Mouse (Mus musculus): ENCODE results near the gene Ccdc172. TPM values are rescaled to one million over a fixed set of nuclear protein-coding genes. Genes with fewer than 3 reads are reported as not detected.

Gene Ccdc172
- polyA plus RNA-seq, 1 experiment from 2014 or later = not detected

DNA sequence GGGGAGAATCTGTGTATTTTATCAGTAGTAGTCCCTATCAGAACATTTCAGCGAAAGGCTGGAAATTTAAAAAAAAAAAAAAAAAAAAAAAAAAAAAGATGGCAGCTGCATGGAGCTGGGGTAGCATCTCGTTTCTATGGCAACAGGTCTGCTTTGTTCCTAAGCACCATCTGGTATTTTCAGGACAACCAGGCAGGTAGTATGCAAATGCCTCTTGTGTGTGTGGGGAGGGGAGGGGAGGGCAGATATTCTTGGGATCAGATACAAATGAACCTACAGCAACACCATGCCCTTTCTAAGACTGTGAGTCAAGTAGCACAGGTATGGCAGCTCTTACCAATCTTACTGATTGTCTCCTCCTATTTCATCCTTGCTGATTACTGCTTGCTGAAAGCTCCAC is 11.7 kb upstream of the Ccdc172 start:
- ATAC-seq = peak; percentile 49; the same call in 1 of the 2 replicates
- Histone ChIP-seq H3K27me3 (replicated peaks; ENCODE audit: control insufficient read depth, insufficient read depth, low read length) (no peaks in the 10 kb centered on the region), H3K9me3 (ENCODE audit: control insufficient read depth, low read length) (no peaks in the 10 kb centered on the region), H3K27ac (ENCODE audit: low read length) (no peak overlapping the region), H3K36me3 (ENCODE audit: control insufficient read depth, insufficient read depth) (no peaks in the 10 kb centered on the region), H3K4me3 (replicated peaks; ENCODE audit: low read length) (no peak overlapping the region), H3K9ac (replicated peaks; ENCODE audit: low read depth, low read length) (no peak overlapping the region), H3K4me1 (replicated peaks; ENCODE audit: control insufficient read depth, insufficient read depth, low read length) (peaks cover 16% of the 10 kb centered on the region; the same call in 1 of the 2 replicates), H3K4me2 (ENCODE audit: low read length) (no peak overlapping the region)
- WGBS = 43% methylated on average over 2 of the region's 2 CpGs

DNA sequence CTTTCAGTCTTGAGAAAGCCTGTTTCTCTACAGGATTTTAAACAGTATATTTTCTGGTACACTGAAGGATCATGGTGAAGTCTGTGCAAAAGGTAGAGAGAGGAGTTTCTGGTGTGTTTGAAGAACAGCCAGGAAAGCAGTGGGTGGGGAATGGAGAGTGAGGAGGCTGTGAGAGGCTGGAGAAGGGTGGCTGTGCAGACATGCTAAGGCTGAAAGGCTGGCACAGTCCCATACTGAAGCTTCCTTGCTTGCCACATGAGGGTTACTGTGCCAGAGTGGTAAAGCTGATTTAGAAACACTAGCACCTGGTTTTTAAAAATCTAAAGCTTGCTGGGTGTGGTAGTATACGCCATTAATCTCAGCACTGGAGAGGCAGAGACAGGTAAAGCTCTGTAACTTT is 9.9 kb downstream of the Ccdc172 start:
- H3K4me2 ChIP-seq (ENCODE audit: low read length) = no peak overlapping the region
- 92% methylated on average over 1 of the region's 1 CpGs for WGBS
- H3K9ac ChIP-seq (replicated peaks; ENCODE audit: low read depth, low read length) = no peak overlapping the region
- peaks cover 7% of the 10 kb centered on the region for H3K4me1 ChIP-seq (replicated peaks; ENCODE audit: control insufficient read depth, insufficient read depth, low read length)
- H3K9me3 ChIP-seq (ENCODE audit: control insufficient read depth, low read length) = no peaks in the 10 kb centered on the region
- no peak for ATAC-seq
- no peak overlapping the region for H3K4me3 ChIP-seq (replicated peaks; ENCODE audit: low read length)
- no peaks in the 10 kb centered on the region for H3K36me3 ChIP-seq (ENCODE audit: control insufficient read depth, insufficient read depth)
- no peaks in the 10 kb centered on the region for H3K27me3 ChIP-seq (replicated peaks; ENCODE audit: control insufficient read depth, insufficient read depth, low read length)
- no peak overlapping the region for H3K27ac ChIP-seq (ENCODE audit: low read length)

DNA sequence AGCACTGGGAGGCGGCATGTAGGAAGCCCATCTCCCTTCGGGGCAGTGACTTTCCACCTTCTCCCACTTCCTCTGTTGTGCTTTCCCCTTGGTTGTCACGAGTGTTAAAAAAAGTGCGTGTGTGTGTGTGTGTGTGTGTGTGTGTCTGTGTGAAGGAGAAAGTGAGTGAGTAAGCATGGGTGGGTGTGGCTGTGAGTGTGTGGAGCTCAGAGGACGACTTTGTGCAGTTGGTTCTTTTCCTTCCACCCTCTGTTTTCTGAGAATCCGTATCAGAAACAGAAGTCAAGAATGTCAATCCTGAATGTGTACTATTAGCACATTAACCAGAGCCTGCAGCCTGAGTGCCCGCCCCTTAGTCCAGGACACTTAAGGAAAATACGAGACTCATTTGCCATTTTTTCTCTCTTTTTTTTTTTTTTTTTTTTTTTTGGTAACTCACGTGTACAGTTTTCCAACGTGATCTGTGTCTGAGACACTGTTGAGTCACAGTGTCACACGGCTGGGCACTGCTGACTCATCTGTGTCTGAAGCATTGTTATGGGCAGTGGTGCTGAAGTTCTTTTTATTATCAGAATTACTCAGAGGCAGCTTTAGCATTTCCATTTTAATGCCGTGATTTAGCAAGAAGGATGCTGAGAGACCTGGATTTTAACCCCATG is 12.1 kb downstream of the Ccdc172 start:
- H3K27ac ChIP-seq (ENCODE audit: low read length) = no peak overlapping the region
- no peak overlapping the region for H3K4me3 ChIP-seq (replicated peaks; ENCODE audit: low read length)
- H3K4me2 ChIP-seq (ENCODE audit: low read length) = peak overlapping the region; percentile 30
- H3K9ac ChIP-seq (replicated peaks; ENCODE audit: low read depth, low read length) = no peak overlapping the region
- H3K9me3 ChIP-seq (ENCODE audit: control insufficient read depth, low read length) = no peaks in the 10 kb centered on the region
- 30% methylated on average over 12 of the region's 12 CpGs for WGBS
- H3K36me3 ChIP-seq (ENCODE audit: control insufficient read depth, insufficient read depth) = no peaks in the 10 kb centered on the region
- H3K4me1 ChIP-seq (replicated peaks; ENCODE audit: control insufficient read depth, insufficient read depth, low read length) = peaks cover 7% of the 10 kb centered on the region
- H3K27me3 ChIP-seq (replicated peaks; ENCODE audit: control insufficient read depth, insufficient read depth, low read length) = no peaks in the 10 kb centered on the region
- ATAC-seq = no peak

DNA sequence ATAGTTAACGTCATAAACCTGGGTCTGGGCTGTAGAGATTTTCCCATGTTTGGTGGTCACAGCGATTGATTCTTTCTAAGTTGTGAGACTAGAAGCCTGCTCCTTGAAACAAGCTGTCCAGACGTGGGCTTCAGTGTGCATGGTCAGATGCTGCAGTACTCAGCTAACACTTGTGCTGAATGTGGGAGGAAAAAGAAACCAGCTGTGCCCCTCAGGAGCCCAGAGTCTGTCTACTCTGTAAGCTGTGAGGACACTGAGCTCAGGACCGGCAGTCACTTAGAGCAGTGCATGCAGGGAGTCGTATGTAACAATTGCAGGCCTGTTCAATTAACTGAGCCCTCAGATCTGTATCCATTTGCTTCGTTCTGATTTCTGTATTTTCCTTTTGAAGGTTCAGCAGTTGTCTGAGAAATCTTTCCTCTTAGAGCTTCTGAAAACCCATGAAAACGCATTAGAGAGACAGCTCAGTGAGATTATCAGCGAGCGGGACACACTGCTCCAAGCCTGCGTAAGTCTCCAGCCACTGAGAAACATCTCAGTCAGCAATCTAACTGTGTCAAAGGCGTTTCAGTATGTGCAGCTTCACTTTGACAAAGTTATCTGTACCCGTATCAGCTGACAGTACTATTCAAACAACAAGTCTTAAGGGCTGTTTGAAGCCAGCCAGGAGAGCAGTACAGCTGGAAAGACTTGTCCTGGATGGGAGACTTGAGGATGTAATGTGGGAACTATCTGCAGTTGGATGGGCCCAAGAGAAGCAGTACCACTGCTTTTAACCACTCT is 13.9 kb downstream of the Ccdc172 start:
- no peak overlapping the region for H3K4me2 ChIP-seq (ENCODE audit: low read length)
- H3K4me1 ChIP-seq (replicated peaks; ENCODE audit: control insufficient read depth, insufficient read depth, low read length) = peaks cover 7% of the 10 kb centered on the region
- H3K27me3 ChIP-seq (replicated peaks; ENCODE audit: control insufficient read depth, insufficient read depth, low read length) = no peaks in the 10 kb centered on the region
- no peak overlapping the region for H3K9ac ChIP-seq (replicated peaks; ENCODE audit: low read depth, low read length)
- H3K27ac ChIP-seq (ENCODE audit: low read length) = no peak overlapping the region
- H3K9me3 ChIP-seq (ENCODE audit: control insufficient read depth, low read length) = no peaks in the 10 kb centered on the region
- 69% methylated on average over 12 of the region's 12 CpGs for WGBS
- no peak for ATAC-seq
- no peaks in the 10 kb centered on the region for H3K36me3 ChIP-seq (ENCODE audit: control insufficient read depth, insufficient read depth)
- H3K4me3 ChIP-seq (replicated peaks; ENCODE audit: low read length) = no peak overlapping the region

DNA sequence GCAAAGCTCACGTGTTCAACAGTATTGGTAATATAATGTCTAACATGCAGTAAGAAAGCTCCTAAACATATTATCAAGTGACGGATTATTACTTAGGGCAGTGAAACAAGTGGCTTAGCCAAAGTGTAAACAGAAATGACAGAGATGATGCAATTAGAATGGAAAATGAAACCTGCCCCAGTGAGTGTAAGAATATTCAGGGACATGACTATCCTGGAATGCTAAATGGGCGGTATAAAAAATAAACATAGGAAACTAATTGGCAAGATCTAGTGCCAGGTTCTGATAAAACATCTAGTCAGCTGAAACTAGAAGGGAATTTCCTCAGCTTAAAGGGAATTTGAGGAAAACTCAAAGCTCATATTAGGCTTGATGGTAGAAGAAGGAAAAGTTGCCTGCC is 21.3 kb downstream of the Ccdc172 start:
- no peak for ATAC-seq
- Histone ChIP-seq H3K4me1 (replicated peaks; ENCODE audit: control insufficient read depth, insufficient read depth, low read length) (0 out of 2 replicates have a peak, but pooled peaks cover 3% of the 10 kb centered on the region), H3K9ac (replicated peaks; ENCODE audit: low read depth, low read length) (no peak overlapping the region), H3K27me3 (replicated peaks; ENCODE audit: control insufficient read depth, insufficient read depth, low read length) (no peaks in the 10 kb centered on the region), H3K4me3 (replicated peaks; ENCODE audit: low read length) (no peak overlapping the region), H3K27ac (ENCODE audit: low read length) (no peak overlapping the region), H3K4me2 (ENCODE audit: low read length) (no peak overlapping the region), H3K9me3 (ENCODE audit: control insufficient read depth, low read length) (no peaks in the 10 kb centered on the region), H3K36me3 (ENCODE audit: control insufficient read depth, insufficient read depth) (no peaks in the 10 kb centered on the region)
- WGBS = 90% methylated on average over 3 of the region's 3 CpGs

DNA sequence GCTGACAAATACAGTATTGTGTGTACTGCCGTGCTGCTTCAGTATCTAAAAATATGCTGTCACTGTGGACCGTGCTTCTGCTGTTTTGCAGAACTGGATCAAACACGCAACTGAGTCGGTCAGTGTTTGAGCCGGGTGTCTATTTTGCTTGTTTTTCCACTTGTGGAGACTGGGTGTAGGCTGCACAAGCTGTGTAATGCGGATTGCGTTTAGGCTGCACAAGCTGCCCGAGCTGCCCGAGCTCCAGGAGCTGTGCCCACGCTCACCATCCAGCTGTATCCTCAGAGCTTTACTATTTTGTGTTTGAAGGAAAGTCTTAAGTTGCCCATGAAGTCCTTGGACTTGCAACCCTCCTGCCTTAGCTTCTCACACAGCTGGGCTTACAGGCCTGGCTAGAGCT is 24.9 kb downstream of the Ccdc172 start:
- no peak overlapping the region for H3K27ac ChIP-seq (ENCODE audit: low read length)
- H3K9me3 ChIP-seq (ENCODE audit: control insufficient read depth, low read length) = no peaks in the 10 kb centered on the region
- no peak for ATAC-seq
- 0 out of 2 replicates have a peak, but pooled peaks cover 3% of the 10 kb centered on the region for H3K4me1 ChIP-seq (replicated peaks; ENCODE audit: control insufficient read depth, insufficient read depth, low read length)
- H3K4me2 ChIP-seq (ENCODE audit: low read length) = no peak overlapping the region
- 91% methylated on average over 10 of the region's 10 CpGs for WGBS
- no peaks in the 10 kb centered on the region for H3K27me3 ChIP-seq (replicated peaks; ENCODE audit: control insufficient read depth, insufficient read depth, low read length)
- no peak overlapping the region for H3K4me3 ChIP-seq (replicated peaks; ENCODE audit: low read length)
- H3K9ac ChIP-seq (replicated peaks; ENCODE audit: low read depth, low read length) = no peak overlapping the region
- H3K36me3 ChIP-seq (ENCODE audit: control insufficient read depth, insufficient read depth) = no peaks in the 10 kb centered on the region

DNA sequence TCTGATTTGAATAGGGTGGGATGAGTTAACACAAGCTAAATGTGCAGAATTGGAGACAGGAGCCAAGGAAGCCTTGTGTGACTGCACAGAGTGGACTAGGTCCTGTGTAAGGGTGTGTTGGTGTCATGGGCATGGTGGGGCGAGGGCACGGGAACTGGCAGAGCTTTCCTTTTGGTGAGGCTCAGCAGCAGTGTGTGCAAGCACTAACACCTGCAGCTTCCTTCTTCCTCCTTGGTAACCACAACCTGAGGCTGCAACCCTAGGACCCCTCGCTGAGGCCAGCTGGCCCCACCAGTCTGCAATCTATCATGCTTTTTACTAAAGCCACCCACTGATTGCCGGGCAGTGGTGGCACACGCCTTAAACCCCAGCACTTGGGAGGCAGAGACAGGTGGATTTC is 28.6 kb downstream of the Ccdc172 start:
- no peak for ATAC-seq

DNA sequence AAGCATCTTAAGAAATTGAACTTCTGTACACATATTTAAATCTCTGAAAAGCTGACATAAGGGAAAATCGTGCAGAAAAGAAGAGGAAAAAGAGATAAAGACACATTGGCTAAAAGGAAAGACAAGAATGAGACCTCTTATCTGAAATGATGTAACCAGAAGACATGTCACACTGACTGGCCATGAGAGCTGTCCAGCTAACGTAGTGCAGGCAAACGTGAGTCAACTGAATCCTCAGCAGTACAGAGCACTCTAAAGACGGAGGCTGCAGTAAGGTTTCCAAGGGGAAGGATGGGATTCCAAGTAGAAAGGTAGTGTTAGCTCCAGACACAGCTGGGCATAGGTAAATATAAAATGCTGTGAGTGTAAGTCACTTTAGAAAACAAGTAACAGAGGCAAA is 36.6 kb downstream of the Ccdc172 start:
- no peaks in the 10 kb centered on the region for H3K36me3 ChIP-seq (ENCODE audit: control insufficient read depth, insufficient read depth)
- 65% methylated on average over 4 of the region's 4 CpGs for WGBS
- no peak overlapping the region for H3K9ac ChIP-seq (replicated peaks; ENCODE audit: low read depth, low read length)
- no peak for ATAC-seq
- H3K27me3 ChIP-seq (replicated peaks; ENCODE audit: control insufficient read depth, insufficient read depth, low read length) = no peaks in the 10 kb centered on the region
- H3K4me2 ChIP-seq (ENCODE audit: low read length) = no peak overlapping the region
- H3K4me1 ChIP-seq (replicated peaks; ENCODE audit: control insufficient read depth, insufficient read depth, low read length) = no peaks in the 10 kb centered on the region
- no peak overlapping the region for H3K27ac ChIP-seq (ENCODE audit: low read length)
- no peak overlapping the region for H3K4me3 ChIP-seq (replicated peaks; ENCODE audit: low read length)
- no peaks in the 10 kb centered on the region for H3K9me3 ChIP-seq (ENCODE audit: control insufficient read depth, low read length)

More for the DNA sequence above, 28.6 kb downstream of the Ccdc172 start:
- Histone ChIP-seq H3K4me1 (replicated peaks; ENCODE audit: control insufficient read depth, insufficient read depth, low read length) (0 out of 2 replicates have a peak, but pooled peaks cover 3% of the 10 kb centered on the region), H3K9ac (replicated peaks; ENCODE audit: low read depth, low read length) (no peak overlapping the region), H3K27me3 (replicated peaks; ENCODE audit: control insufficient read depth, insufficient read depth, low read length) (no peaks in the 10 kb centered on the region), H3K4me2 (ENCODE audit: low read length) (no peak overlapping the region), H3K9me3 (ENCODE audit: control insufficient read depth, low read length) (no peaks in the 10 kb centered on the region), H3K36me3 (ENCODE audit: control insufficient read depth, insufficient read depth) (no peaks in the 10 kb centered on the region), H3K4me3 (replicated peaks; ENCODE audit: low read length) (no peak overlapping the region), H3K27ac (ENCODE audit: low read length) (no peak overlapping the region)
- WGBS = 95% methylated on average over 5 of the region's 5 CpGs

DNA sequence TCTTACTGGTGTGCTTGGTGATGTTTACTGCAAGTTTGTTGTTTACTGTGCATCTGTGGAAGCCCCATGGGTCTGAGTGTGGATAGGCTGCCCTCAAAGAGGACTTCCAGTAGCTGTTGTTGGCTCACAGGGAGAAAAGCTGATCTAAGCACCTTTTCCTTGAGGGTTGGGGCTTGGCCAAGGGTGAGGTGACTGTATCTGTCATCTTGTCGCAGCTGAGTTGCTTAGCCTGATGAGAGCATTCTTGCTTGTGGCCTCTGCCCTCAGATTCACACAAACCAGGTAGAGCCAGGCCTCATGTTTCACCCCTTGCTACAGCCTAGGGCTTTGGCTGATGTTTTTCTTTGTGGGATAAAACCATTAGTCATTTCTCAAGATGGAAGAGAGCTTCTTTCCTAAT is 38.7 kb downstream of the Ccdc172 start:
- Histone ChIP-seq H3K27me3 (replicated peaks; ENCODE audit: control insufficient read depth, insufficient read depth, low read length) (no peaks in the 10 kb centered on the region), H3K27ac (ENCODE audit: low read length) (no peak overlapping the region), H3K9me3 (ENCODE audit: control insufficient read depth, low read length) (no peaks in the 10 kb centered on the region), H3K36me3 (ENCODE audit: control insufficient read depth, insufficient read depth) (no peaks in the 10 kb centered on the region), H3K9ac (replicated peaks; ENCODE audit: low read depth, low read length) (no peak overlapping the region), H3K4me1 (replicated peaks; ENCODE audit: control insufficient read depth, insufficient read depth, low read length) (no peaks in the 10 kb centered on the region), H3K4me2 (ENCODE audit: low read length) (no peak overlapping the region), H3K4me3 (replicated peaks; ENCODE audit: low read length) (no peak overlapping the region)
- ATAC-seq = no peak
- 66% methylated on average over 1 of the region's 1 CpGs for WGBS
